Mouse (Mus musculus) monocyte, adult 2 months (primary cell): ENCODE measurements around the gene Atg13.

ENCODE experiments used
- DNase-seq, 2 experiments: peaks; one replicate each; pipeline ENCODE4 v3.0.0; 2022; ENCODE audit warnings: low spot score in 2 of 2, low read depth in 1 of 2

Gene Atg13

DNA sequence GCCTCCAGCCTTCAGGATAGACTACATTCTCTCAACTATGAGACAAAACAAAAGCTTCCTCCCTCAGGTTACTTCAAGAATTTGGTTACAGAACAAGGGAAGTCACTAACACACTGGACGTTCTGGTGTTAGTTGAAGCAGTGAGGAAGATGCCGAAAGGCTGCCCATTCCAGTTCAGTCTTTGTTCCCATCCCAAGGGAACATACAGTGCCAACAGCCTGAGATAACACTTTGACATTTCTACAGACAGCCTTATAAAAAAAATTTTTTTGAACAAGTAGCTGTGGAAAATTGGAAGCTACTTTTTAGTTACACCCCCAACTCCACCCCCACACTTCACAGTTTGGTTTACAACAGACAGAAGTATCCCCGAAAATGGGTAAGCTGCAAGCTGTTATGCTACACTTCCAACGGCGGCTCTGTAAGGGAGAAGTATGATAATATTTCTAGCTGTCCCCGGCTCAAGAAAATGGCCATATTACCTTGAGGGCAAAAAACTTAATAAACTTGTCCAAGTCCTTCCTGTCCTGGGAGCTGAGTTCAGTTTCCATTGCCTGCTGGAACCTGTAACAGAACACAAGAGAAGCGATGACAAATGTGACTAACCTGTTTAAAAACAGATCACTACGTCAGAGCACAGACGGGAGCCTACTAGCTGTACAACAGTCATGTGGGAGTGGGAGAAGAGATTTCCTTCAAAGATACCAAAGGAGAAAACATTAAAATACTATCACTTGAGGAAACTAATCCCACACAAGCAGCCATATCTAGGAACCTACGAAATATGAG is 14.7 kb downstream of the Atg13 start:
- DNase-seq = no peak

- no peak for DNase-seq
Observed at GRCm38 (mm10) chr2:91689452-91689851, 20.9 kb downstream of the Atg13 start.

GRCm38 (mm10) chr2:91683919-91684318 is 26.5 kb downstream of the Atg13 start:
- no peak for DNase-seq

DNA sequence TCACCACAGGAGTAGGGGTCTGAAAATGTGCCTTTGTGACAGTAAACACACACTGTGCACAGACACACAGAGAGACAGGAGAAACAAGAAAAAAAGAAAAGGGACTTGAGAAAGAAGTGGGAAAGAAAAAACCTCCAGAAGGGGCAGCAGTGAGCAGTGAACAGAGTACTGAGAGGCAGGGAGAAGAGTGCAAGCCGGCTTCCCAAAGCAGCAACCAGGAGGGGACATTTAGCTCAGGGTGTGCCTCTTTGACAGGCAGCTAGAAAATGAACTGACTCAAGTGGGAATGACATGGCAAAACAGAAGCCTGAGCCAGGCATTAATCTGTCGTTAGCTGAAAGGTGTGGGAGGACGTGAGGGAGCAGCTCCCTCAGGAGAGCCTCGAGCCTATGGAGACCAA is 27.5 kb downstream of the Atg13 start:
- DNase-seq = no peak

- no peak for DNase-seq
Observed at GRCm38 (mm10) chr2:91676961-91677360, 33.4 kb downstream of the Atg13 start.

DNA sequence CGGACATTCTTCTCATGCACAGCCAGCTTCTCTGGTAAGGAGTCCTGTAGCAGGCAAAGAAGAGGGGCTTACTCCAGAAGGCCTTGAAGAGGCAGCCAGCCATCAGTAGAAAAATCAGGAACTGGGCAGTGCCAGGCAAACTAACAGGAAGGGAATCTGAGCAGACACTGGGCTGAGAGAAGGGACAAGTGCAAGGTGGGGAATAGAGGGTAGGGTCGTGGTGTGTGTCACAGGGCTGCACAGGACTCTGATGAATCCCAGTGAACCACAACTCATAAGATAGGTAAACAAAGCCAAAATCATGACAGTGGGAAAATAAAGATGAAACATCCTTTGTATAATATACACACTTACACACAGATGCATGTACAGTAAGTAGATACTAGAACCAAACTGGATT is 34.0 kb downstream of the Atg13 start:
- DNase-seq = no peak

DNA sequence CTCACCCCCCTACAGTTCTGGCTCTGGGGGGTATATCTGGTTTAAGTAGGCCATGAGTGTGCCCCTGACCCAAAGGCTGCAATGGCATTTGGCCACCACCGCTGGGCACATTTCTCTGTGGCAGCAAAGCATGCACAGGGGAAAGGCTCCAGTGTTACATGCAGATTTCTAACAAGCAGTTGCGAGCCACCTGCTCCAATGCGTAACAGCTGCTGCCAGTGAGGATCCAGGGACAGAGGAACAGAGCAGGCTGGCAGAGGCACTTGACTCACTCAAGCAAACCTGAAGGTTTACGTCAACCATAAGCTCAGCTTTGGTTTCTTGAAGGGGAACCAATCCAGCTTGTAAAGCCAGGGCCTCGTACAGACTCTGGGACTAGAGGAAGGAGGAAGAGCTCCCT is 35.5 kb downstream of the Atg13 start:
- DNase-seq = no peak

DNA sequence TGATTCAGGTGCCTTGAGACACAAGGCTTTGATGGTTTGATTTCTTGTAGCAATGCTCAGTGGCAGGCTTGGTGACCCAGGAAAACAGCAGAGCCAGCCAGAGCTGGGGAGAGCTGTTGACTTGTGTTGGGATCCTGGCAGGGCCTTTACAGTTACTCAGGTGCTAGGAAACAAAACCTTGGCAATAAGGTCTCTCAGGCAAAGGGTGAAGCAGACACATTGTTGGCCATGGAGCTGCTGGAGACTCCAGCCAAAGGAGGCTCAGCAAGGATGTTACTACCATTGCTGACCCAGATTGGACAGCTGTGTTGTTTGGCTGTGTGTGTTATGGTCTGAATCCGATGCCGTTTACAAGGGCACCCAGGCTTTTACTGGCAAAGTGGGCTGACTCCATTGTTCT is 36.8 kb downstream of the Atg13 start:
- DNase-seq = no peak

DNA sequence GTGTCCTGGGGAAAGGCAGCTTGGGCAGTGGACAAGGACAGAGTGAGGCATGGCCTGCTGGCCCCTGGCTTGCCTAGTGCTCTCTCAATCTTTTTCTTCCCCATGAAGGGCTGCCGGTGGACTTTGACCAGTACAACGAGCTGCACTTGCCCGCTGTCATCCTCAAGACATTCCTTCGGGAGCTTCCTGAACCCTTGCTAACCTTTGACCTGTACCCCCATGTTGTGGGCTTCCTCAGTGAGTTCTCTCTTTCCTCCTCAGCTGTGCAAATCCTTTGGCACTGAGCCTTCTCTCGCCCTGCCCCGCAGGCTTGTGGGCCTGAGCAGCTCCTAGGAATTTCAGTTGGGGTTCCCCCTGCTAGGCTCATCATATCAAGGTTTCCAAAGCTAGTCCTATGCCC is 40.3 kb downstream of the Atg13 start:
- no peak for DNase-seq

DNA sequence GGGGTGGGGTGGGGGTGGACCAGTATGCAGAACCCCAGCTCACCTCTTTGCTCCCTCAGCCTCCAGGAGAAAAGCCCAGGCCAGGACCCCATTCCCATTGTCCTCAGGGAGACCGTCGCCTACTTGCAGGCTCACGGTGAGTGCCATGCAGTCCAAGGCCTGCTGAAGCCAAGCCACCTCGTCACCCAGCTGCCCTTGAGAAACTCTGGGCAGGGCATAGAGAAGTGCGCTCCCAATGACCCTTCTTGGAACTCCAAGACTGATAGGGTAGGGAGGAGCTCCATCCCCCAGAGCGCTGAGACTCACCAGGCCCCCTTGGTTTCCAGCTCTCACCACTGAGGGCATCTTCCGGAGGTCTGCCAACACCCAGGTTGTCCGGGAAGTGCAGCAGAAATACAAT is 41.0 kb downstream of the Atg13 start:
- DNase-seq = no peak

- no peak for DNase-seq
Observed at GRCm38 (mm10) chr2:91667747-91668146, 42.6 kb downstream of the Atg13 start.

DNA sequence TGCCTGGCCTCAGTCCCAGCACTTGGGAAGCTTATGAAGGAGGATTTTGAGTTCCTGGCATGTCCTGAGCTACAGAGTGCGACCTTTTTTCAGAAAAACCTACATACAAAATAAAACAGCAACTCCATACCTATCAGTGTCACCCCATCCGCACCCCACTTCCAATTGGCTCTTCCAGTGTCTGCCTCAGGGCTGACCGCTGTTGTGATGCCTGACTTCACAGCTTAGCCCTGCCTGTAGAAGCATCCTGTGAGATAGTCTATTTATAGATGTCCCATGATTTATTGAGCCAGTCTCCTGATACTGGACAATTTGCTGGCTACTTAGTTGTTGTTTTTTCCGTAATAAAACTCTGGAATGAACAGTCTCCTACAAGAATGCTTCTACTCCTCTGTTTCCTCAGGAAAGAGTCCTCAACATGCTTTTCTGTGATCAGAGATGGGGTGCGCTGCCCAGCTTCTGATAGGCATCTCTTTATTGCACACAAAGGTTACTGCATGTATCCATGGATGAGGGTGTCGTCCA is 43.9 kb downstream of the Atg13 start:
- no peak for DNase-seq

GRCm38 (mm10) chr2:91664780-91665179 is 45.6 kb downstream of the Atg13 start:
- DNase-seq = no peak

- DNase-seq = no peak
Observed at GRCm38 (mm10) chr2:91660981-91661380, 49.4 kb downstream of the Atg13 start.

DNA sequence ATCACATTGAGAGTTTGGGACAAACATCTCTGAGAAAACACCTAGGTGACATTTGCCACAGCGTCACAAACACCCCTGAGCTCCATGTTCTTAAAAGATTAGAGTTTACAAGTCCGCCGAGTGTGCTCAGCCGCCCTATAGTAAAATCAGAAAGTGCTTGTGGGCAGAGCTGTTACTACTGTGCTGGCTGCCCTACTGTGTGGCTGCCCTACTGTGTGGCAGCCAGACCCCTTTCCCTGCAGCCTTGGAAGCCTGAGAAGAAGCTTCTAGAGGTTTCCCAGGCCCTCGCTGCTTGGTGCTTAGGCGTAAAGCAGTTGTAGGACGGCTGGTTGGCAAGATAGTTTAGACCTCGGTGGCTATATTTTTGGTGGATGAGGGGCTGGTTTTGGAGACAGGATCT is 50.7 kb downstream of the Atg13 start:
- no peak for DNase-seq

- DNase-seq = no peak
Observed at GRCm38 (mm10) chr2:91656774-91657173, 53.6 kb downstream of the Atg13 start.

DNA sequence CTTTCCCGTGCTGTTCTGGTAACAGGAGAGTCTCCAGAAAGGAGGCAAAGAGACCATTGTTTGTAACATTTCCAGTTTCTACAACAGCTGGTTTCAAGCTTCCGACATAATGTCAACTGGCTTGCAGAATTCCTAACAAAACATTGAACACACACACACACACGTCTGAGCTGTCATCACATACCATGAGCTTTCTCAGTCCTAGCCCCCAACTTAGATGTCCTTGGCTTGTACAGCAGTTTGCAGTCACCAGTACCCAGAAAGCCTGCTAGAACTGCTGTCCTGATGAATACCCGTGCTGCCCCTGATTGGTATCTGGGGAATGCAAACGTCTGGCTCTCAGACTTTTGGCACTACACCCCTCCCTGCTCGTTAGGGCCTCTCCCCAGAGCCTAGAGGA is 54.5 kb downstream of the Atg13 start:
- no peak for DNase-seq

DNA sequence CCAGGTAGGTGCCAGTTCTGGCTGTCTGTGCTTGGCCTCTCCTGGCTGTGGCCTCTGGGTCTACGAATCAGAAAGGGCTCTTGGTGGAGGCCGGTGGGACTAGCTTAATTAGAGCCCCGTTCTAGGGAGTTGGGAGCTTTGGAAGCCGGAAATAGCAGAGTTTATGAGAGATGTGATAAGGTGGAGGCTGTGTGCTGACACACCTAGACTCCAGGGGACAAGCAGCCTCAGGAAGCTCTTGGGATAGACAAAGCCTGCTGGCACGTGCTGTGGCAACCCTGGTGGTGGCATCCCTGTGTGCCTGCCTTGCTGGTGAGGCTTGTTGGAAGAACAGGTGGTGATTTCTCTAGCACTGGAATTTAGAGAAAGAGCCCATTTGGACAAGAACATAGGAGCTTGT is 55.0 kb downstream of the Atg13 start:
- no peak for DNase-seq

- DNase-seq = no peak
Observed at GRCm38 (mm10) chr2:91652863-91653262, 57.5 kb downstream of the Atg13 start.

DNA sequence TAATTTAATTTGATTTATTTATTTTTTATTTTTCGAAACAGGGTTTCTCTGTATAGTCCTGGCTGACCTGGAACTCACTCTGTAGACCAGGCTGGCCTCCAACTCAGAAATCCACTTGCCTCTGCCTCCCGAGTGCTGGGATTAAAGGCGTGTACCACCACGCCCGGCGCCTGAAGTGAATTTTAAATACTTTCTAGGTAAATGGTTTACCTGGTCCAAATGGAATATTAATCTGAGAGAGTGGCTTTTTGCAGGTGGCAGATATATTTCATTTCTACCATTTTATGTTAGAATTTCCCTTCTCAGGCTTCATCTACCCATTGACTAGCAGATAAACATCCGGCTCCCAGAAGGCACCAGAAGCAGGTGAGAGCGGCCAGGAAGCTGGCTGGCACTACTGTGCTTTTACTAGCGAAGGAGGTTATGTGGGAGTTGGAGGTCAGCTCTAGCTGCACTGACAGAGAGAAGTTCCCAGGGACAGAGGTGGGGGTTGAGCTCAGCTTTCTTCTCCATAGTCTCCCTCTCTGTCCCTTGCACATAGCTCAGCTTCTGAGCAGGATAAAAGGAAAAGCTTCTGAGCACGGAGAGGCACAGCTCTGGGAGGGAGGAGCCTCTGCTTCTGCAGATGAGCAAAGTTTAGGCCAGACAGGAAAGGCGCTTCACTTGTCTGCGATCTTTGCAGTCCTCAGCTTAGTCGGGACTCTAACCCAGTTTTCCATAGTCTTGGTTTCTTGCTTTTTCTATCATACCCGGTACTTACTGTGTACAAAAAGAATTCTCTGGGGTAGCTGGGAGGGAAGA is 58.7 kb downstream of the Atg13 start:
- no peak for DNase-seq

DNA sequence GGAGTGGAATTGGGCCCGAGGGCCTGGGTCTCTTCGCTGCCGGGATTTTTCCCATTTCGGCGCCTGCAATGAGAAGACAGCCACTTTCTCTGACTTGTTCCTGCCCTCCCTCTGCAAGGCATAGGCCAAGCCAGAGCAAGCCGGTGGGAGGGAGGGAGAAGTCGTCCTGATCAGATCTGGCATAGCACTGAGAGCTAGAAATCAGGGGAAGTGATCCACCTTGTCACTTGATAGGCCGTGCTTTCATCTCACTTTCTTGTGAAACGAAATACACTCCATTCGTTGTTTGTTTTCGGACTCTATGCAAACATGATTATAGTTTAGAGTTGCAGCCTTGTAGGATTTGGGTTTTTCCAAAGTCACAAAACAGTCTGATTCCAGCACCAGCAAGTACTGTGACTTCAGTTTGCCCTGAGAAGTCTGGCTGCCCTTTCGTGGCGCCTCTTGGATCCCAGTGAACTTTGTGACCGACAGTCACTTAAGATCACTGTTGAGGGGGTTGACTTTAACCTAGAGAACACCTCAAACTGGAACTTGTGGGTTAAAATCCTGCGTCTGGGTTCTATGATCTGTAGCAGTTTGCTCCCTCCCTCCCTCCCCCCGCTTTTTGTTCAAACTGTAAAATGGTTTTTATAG is 59.9 kb downstream of the Atg13 start:
- DNase-seq = no peak
